Mouse (Mus musculus): Measurements from ENCODE around the gene Ttll13. TPM values are rescaled to one million over a fixed set of nuclear protein-coding genes. Genes with fewer than 3 reads are reported as not detected.

The Ttll13 gene
- total and polyA plus RNA-seq, 2 experiments from 2014 or later = 0.48 to 1.4 TPM

GRCm38 (mm10) chr7:80276374-80276773 is 30.2 kb downstream of the Ttll13 start:
- Histone ChIP-seq H3K9me3 (ENCODE audit: low read length) (peaks cover 6% of the 10 kb centered on the region; the same call in 1 of the 2 replicates), H3K27me3 (ENCODE audit: insufficient read depth, low read length) (no peaks in the 10 kb centered on the region), H3K4me3 (ENCODE audit: low read depth, low read length) (no peak overlapping the region), H3K9ac (no peak overlapping the region), H3K27ac (ENCODE audit: low read depth, low read length) (no peak overlapping the region), H3K36me3 (ENCODE audit: insufficient read depth) (peaks cover 70% of the 10 kb centered on the region), H3K4me2 (ENCODE audit: low read depth) (no peak overlapping the region), H3K4me1 (ENCODE audit: insufficient read depth) (0 out of 2 replicates have a peak, but pooled peaks cover 1% of the 10 kb centered on the region)
- DNase-seq (no peak), ATAC-seq (no peak)
- WGBS = 98% methylated on average over 4 of the region's 4 CpGs
- TF ChIP-seq CTCF (IDR thresholded peaks at IDR 0.05; ENCODE audit: low read depth) = no peak

DNA sequence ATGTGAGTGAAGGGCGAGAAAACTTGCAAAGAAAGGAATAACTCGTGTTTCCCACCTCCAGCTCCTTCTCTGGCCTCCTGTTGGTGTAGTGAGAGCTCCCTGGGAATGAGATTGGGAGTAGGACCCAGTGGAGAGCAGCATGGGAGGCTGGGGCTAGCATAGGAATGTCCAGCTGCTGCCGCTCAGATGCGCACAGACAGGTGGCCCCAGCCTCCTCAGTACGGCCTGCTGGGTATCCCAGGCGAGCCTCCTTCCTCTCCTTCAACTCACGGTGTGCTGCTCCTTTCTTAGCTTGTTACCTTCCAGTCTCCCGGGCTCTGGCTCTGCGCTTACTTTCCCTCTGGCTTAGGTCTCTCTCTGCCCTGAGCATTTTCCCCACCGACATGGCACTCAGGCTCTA is 33.9 kb downstream of the Ttll13 start:
- no peak for DNase-seq

GRCm38 (mm10) chr7:80280998-80281397 is 34.8 kb downstream of the Ttll13 start:
- Histone ChIP-seq H3K4me1 (ENCODE audit: insufficient read depth) (no peaks in the 10 kb centered on the region), H3K36me3 (ENCODE audit: insufficient read depth) (peaks cover 83% of the 10 kb centered on the region), H3K27me3 (ENCODE audit: insufficient read depth, low read length) (no peaks in the 10 kb centered on the region), H3K27ac (ENCODE audit: low read depth, low read length) (no peak overlapping the region), H3K4me3 (ENCODE audit: low read depth, low read length) (no peak overlapping the region), H3K9me3 (ENCODE audit: low read length) (no peaks in the 10 kb centered on the region), H3K4me2 (ENCODE audit: low read depth) (no peak overlapping the region), H3K9ac (no peak overlapping the region)
- TF ChIP-seq CTCF (IDR thresholded peaks at IDR 0.05; ENCODE audit: low read depth) = no peak
- no peak for DNase-seq
- WGBS = 89% methylated on average over 2 of the region's 2 CpGs
- ATAC-seq = no peak

More for the DNA sequence above, 33.9 kb downstream of the Ttll13 start:
- no peaks in the 10 kb centered on the region for H3K27me3 ChIP-seq (ENCODE audit: insufficient read depth, low read length)
- H3K4me1 ChIP-seq (ENCODE audit: insufficient read depth) = no peaks in the 10 kb centered on the region
- peaks cover under 1% of the 10 kb centered on the region; the same call in 1 of the 2 replicates for H3K9me3 ChIP-seq (ENCODE audit: low read length)
- H3K36me3 ChIP-seq (ENCODE audit: insufficient read depth) = peaks cover 81% of the 10 kb centered on the region
- WGBS = 77% methylated on average over 10 of the region's 10 CpGs
- no peak overlapping the region for H3K4me2 ChIP-seq (ENCODE audit: low read depth)
- no peak overlapping the region for H3K9ac ChIP-seq
- no peak for TF ChIP-seq CTCF (IDR thresholded peaks at IDR 0.05; ENCODE audit: low read depth)
- no peak overlapping the region for H3K27ac ChIP-seq (ENCODE audit: low read depth, low read length)
- H3K4me3 ChIP-seq (ENCODE audit: low read depth, low read length) = no peak overlapping the region
- no peak for ATAC-seq

DNA sequence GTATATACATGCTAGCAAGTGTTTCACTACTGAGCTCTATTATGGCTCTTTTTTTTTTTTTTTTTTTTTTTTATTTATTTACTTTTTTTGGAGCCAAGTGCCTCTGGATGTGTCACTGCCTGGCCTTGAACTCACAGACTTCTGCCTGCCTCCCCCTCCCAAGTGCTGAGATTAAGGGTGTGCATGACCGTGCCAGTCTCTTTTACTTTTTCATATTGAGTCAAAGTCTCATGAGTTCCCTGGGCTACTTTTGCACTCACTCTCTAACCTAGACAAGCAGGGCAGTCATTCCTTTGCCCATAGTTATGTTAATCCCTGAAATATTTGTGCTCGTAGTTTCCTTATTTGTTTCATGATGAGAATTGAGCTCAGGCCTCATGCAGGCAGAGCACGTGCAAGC is 35.5 kb downstream of the Ttll13 start:
- Histone ChIP-seq H3K4me2 (ENCODE audit: low read depth) (no peak overlapping the region), H3K9ac (no peak overlapping the region), H3K4me1 (ENCODE audit: insufficient read depth) (no peaks in the 10 kb centered on the region), H3K9me3 (ENCODE audit: low read length) (no peaks in the 10 kb centered on the region), H3K4me3 (ENCODE audit: low read depth, low read length) (no peak overlapping the region), H3K27me3 (ENCODE audit: insufficient read depth, low read length) (no peaks in the 10 kb centered on the region), H3K36me3 (ENCODE audit: insufficient read depth) (peaks cover 82% of the 10 kb centered on the region), H3K27ac (ENCODE audit: low read depth, low read length) (no peak overlapping the region)
- 75% methylated on average over 3 of the region's 3 CpGs for WGBS
- DNase-seq (no peak), ATAC-seq (no peak)
- TF ChIP-seq CTCF (IDR thresholded peaks at IDR 0.05; ENCODE audit: low read depth) = no peak

- TF ChIP-seq CTCF (IDR thresholded peaks at IDR 0.05; ENCODE audit: low read depth) = no peak
- Histone ChIP-seq H3K4me3 (ENCODE audit: low read depth, low read length) (no peak overlapping the region), H3K36me3 (ENCODE audit: insufficient read depth) (peaks cover 82% of the 10 kb centered on the region), H3K27me3 (ENCODE audit: insufficient read depth, low read length) (no peaks in the 10 kb centered on the region), H3K9ac (no peak overlapping the region), H3K9me3 (ENCODE audit: low read length) (no peaks in the 10 kb centered on the region), H3K4me2 (ENCODE audit: low read depth) (no peak overlapping the region), H3K27ac (ENCODE audit: low read depth, low read length) (no peak overlapping the region), H3K4me1 (ENCODE audit: insufficient read depth) (no peaks in the 10 kb centered on the region)
- WGBS = 93% methylated on average over 3 of the region's 3 CpGs
- ATAC-seq (no peak), DNase-seq (no peak)
These were observed 37.2 kb downstream of the Ttll13 start for GRCm38 (mm10) chr7:80283226-80283918.

DNA sequence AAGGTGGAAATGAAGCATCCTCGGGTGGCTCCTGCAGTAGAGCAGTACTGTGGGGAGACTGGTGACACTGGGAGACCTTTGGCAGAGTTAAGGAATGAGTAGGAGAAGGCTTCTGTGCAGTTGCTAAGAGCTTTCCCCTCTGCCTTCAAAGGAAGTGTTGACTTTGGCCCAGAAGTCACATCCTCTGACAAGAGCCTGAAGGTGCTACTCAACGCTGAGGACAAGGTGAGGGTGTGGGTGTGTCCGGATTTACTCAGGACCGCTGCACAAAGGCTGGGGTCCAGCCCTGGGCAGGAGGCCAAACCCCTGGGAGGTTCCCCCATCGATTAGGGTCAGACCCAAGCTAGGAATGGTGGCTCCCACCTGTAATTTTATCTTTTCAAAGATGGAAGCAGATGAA is 38.2 kb downstream of the Ttll13 start:
- Histone ChIP-seq H3K4me3 (ENCODE audit: low read depth, low read length) (no peak overlapping the region), H3K4me2 (ENCODE audit: low read depth) (no peak overlapping the region), H3K4me1 (ENCODE audit: insufficient read depth) (no peaks in the 10 kb centered on the region), H3K36me3 (ENCODE audit: insufficient read depth) (peaks cover 75% of the 10 kb centered on the region), H3K9ac (no peak overlapping the region), H3K9me3 (ENCODE audit: low read length) (no peaks in the 10 kb centered on the region), H3K27me3 (ENCODE audit: insufficient read depth, low read length) (no peaks in the 10 kb centered on the region), H3K27ac (ENCODE audit: low read depth, low read length) (no peak overlapping the region)
- WGBS = 91% methylated on average over 5 of the region's 5 CpGs
- DNase-seq = no peak
- TF ChIP-seq CTCF (IDR thresholded peaks at IDR 0.05; ENCODE audit: low read depth) = no peak
- ATAC-seq = no peak

DNA sequence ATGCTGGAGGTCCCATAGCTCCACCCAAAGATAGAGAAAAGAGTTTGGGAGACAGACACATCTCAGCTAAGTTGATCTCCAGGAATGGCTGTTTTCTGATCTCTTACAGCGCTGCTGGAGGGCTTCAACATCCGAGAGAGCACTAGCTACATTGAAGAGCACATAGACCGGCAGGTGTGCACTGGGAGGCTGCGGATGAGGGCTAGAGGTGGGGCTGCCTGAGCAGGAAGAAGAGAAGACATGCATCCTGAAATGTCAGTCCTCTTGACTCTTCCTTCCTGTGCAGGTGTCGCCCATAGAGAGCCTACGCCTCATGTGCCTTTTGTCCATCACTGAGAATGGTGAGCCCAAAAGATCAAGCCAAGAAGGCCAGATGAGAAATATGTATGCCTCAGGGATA is 39.5 kb downstream of the Ttll13 start:
- Histone ChIP-seq H3K4me2 (ENCODE audit: low read depth) (no peak overlapping the region), H3K9me3 (ENCODE audit: low read length) (no peaks in the 10 kb centered on the region), H3K4me3 (ENCODE audit: low read depth, low read length) (no peak overlapping the region), H3K36me3 (ENCODE audit: insufficient read depth) (peaks cover 71% of the 10 kb centered on the region), H3K9ac (no peak overlapping the region), H3K27ac (ENCODE audit: low read depth, low read length) (no peak overlapping the region), H3K27me3 (ENCODE audit: insufficient read depth, low read length) (no peaks in the 10 kb centered on the region), H3K4me1 (ENCODE audit: insufficient read depth) (no peaks in the 10 kb centered on the region)
- TF ChIP-seq CTCF (IDR thresholded peaks at IDR 0.05; ENCODE audit: low read depth) = no peak
- no peak for DNase-seq
- ATAC-seq = no peak
- 95% methylated on average over 6 of the region's 6 CpGs for WGBS
